Comparison of ENCODE assay signal across 8 mouse cellular contexts in the genomic region with DNA sequence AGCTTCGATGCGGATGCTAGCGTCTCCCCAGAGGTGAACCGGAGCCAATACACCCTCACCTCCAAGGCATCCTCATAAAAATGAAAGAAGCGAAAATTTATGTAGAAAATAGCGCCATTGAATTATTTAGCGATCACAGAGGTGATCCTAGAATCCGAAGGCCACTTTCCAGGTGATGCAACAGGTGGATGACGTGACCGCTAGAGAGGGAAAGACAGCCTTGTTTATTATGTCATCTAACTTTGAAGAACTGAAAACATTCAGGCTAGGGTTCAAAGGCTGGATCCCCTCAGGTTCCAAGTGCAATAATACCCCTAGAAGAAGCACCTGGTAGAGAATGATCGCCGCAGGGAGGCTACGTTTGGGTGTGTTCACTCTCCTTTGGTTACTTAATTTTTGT. TPM values are rescaled to one million over a fixed set of nuclear protein-coding genes. Genes with fewer than 3 reads are reported as not detected.
A peak's percentile ranks its signal among the peaks of the same experiment; 100 is the strongest.
DNase-seq lines count a peak whose midpoint lies in the region; ATAC-seq and TF ChIP-seq lines count a peak whose summit lies in the region.

No protein-coding gene starts in this region.

- no peaks in the 10 kb centered on the region for H3K9me3 ChIP-seq in heart, embryonic 11.5 days (replicated peaks; ENCODE audit: control insufficient read depth, low read length)
- no peaks in the 10 kb centered on the region for H3K9me3 ChIP-seq in forebrain, embryonic 15.5 days
- H3K9me3 ChIP-seq in midbrain, embryonic 11.5 days (ENCODE audit: control insufficient read depth, low read length) = no peaks in the 10 kb centered on the region

- no peak for TF ChIP-seq CTCF in bone marrow macrophage, adult 2 months (IDR thresholded peaks at IDR 0.05; ENCODE audit: low read depth, low read length)

- 10% methylated on average over 13 of the region's 13 CpGs for WGBS in heart, embryonic 11.5 days (ENCODE audit: insufficient replicate concordance)
- WGBS in forebrain, embryonic 15.5 days = 7% methylated on average over 13 of the region's 13 CpGs
- 12% methylated on average over 12 of the region's 13 CpGs for WGBS in midbrain, embryonic 11.5 days

- intact Hi-C loops in heart, postnatal 10 days (cut with DNase I) = loop anchor here (5.0 to 10.0 kb wide), 3 partner anchors 34 to 206 kb away; partner anchors contain the start of gene Catspere2

- peaks cover 4% of the 10 kb centered on the region; the same call in 1 of the 2 replicates for H3K4me1 ChIP-seq in heart, embryonic 11.5 days (ENCODE audit: control insufficient read depth, insufficient read depth, low read length)
- peaks cover 12% of the 10 kb centered on the region for H3K4me1 ChIP-seq in bone marrow macrophage, adult 2 months (ENCODE audit: control insufficient read depth, insufficient read depth, low read length)
- H3K4me1 ChIP-seq in forebrain, embryonic 15.5 days = peaks cover 16% of the 10 kb centered on the region
- H3K4me1 ChIP-seq in midbrain, embryonic 11.5 days (ENCODE audit: control insufficient read depth, insufficient read depth, low read length) = peaks cover 3% of the 10 kb centered on the region; the same call in 1 of the 2 replicates

- H3K27ac ChIP-seq in heart, embryonic 11.5 days (ENCODE audit: low read depth, low read length) = no peak overlapping the region
- H3K27ac ChIP-seq in bone marrow macrophage, adult 2 months (ENCODE audit: insufficient read depth, low read depth, low read length) = no peak overlapping the region
- H3K27ac ChIP-seq in forebrain, embryonic 15.5 days (replicated peaks) = no peak overlapping the region
- H3K27ac ChIP-seq in midbrain, embryonic 11.5 days (ENCODE audit: low read depth, low read length) = no peak overlapping the region

- no peaks in the 10 kb centered on the region for H3K27me3 ChIP-seq in heart, embryonic 11.5 days (ENCODE audit: control insufficient read depth, insufficient read depth, low read length)
- no peaks in the 10 kb centered on the region for H3K27me3 ChIP-seq in forebrain, embryonic 15.5 days
- H3K27me3 ChIP-seq in midbrain, embryonic 11.5 days (ENCODE audit: control insufficient read depth, insufficient read depth, low read length) = no peaks in the 10 kb centered on the region

- H3K4me3 ChIP-seq in heart, embryonic 11.5 days (ENCODE audit: low read depth, low read length) = peak overlapping the region; percentile 43
- H3K4me3 ChIP-seq in bone marrow macrophage, adult 2 months (ENCODE audit: insufficient read depth, low read length) = peak overlapping the region; percentile 63
- peak overlapping the region; percentile 38 for H3K4me3 ChIP-seq in forebrain, embryonic 15.5 days
- peak overlapping the region; percentile 28; the same call in 1 of the 2 replicates for H3K4me3 ChIP-seq in midbrain, embryonic 11.5 days (ENCODE audit: low read depth, low read length)

- no peak for TF ChIP-seq POLR2A in bone marrow macrophage, adult 2 months (IDR thresholded peaks at IDR 0.05; ENCODE audit: borderline replicate concordance, low read depth, low read length)

- H3K4me2 ChIP-seq in heart, embryonic 11.5 days = peak overlapping the region; percentile 64
- H3K4me2 ChIP-seq in forebrain, embryonic 15.5 days (replicated peaks) = peak overlapping the region; percentile 47
- peak overlapping the region; percentile 53 for H3K4me2 ChIP-seq in midbrain, embryonic 11.5 days

- H3K9ac ChIP-seq in heart, embryonic 11.5 days (ENCODE audit: low read depth, low read length) = peak overlapping the region; percentile 46; the same call in 1 of the 2 replicates
- H3K9ac ChIP-seq in forebrain, embryonic 15.5 days (replicated peaks) = peak overlapping the region; percentile 28
- H3K9ac ChIP-seq in midbrain, embryonic 11.5 days (ENCODE audit: low read length) = peak overlapping the region; percentile 28; the same call in 1 of the 2 replicates

- no peak for DNase-seq in heart, postnatal 10 days
- DNase-seq in kidney, postnatal 25 days = peak; percentile 8 to 42
- DNase-seq in midbrain, embryonic 11.5 days (ENCODE audit: low spot score, missing footprints) = no peak
- DNase-seq in yolk sac, embryonic 10.5 days (ENCODE audit: low spot score) = peak; percentile 47
- DNase-seq in right cerebral cortex, adult 18-20 months = no peak

- no peaks in the 10 kb centered on the region for H3K36me3 ChIP-seq in heart, embryonic 11.5 days (ENCODE audit: control insufficient read depth, insufficient read depth, low read length)
- no peaks in the 10 kb centered on the region for H3K36me3 ChIP-seq in forebrain, embryonic 15.5 days
- no peaks in the 10 kb centered on the region for H3K36me3 ChIP-seq in midbrain, embryonic 11.5 days (ENCODE audit: control insufficient read depth, insufficient read depth, low read length)

- no peak for ATAC-seq in heart, embryonic 11.5 days (replicated peaks; ENCODE audit: insufficient number of reproducible peaks, low FRiP score, low TSS enrichment)
- no peak for ATAC-seq in forebrain, embryonic 15.5 days (replicated peaks)
- no peak for ATAC-seq in midbrain, embryonic 11.5 days (ENCODE audit: low FRiP score)

RNA-seq across cellular contexts. Expression of gene Desi2, which starts 1.2 kb away (rescaled TPM):
- 22.0 and 22.3 TPM in 2 replicates for polyA plus RNA-seq in heart, embryonic 11.5 days (2014; fragmentation: Nextera tagmentation; extraction: Ambion mirVana)
- total RNA-seq in heart, postnatal 10 days (2021) = 10 to 100 TPM; 23.3 to 27.0 TPM
- 17.3 and 17.6 TPM in 2 replicates for polyA plus RNA-seq in bone marrow macrophage, adult 2 months (2012; ENCODE audit: insufficient read depth, insufficient read length, missing spikeins)
- 20.0 and 23.4 TPM in 2 replicates for polyA plus RNA-seq in forebrain, embryonic 15.5 days (2015; fragmentation: Nextera tagmentation; extraction: Ambion mirVana)
- polyA plus RNA-seq in midbrain, embryonic 11.5 days (2014; fragmentation: Nextera tagmentation; extraction: Ambion mirVana) = 17.8 and 18.5 TPM in 2 replicates

Comparison
In these comparisons a context has a peak if more than half of its experiments do, and no peak if none do; other contexts are left out.
1. DNase-seq: peak in kidney, postnatal 25 days (2 of 2) and yolk sac, embryonic 10.5 days (single experiment); none in heart, postnatal 10 days (0 of 2), midbrain, embryonic 11.5 days (single experiment) and right cerebral cortex, adult 18-20 months (single experiment).
2. Peak in every context shown above with its lines, with median percentiles within 50 percentile points of each other: H3K4me2 ChIP-seq, H3K4me3 ChIP-seq and H3K9ac ChIP-seq.